Mouse (Mus musculus) neutrophil, adult 5-6 weeks (primary cell): ENCODE data around the gene Pde8a. TPM values are rescaled to one million over a fixed set of nuclear protein-coding genes. Genes with fewer than 3 reads are reported as not detected.
"Not testable (repeated sequence)": the region's sequence is repeated elsewhere in the genome, so short reads cannot be mapped to it uniquely, and the experiment has no call there.

ENCODE experiments used
- ATAC-seq: fragments of 151-379, 151-347 bp; 2 replicates; pipeline ENCODE4 v1.8.0; 2017; ENCODE audit warnings: mild to moderate bottlenecking, moderate TSS enrichment; ENCODE audit not compliant: insufficient number of reproducible peaks, poor library complexity, low FRiP score, severe bottlenecking; ENCODE audit errors: extremely low read depth
- total RNA-seq: library from RNA; stranded (forward); fragments of 200-1000 nt; gene quantifications from 2 replicates; pipeline ENCODE4 v1.2.3, GENCODE M21; 2017

Gene Pde8a
- total RNA-seq, result 9.5 and 9.8 TPM in 2 replicates

DNA sequence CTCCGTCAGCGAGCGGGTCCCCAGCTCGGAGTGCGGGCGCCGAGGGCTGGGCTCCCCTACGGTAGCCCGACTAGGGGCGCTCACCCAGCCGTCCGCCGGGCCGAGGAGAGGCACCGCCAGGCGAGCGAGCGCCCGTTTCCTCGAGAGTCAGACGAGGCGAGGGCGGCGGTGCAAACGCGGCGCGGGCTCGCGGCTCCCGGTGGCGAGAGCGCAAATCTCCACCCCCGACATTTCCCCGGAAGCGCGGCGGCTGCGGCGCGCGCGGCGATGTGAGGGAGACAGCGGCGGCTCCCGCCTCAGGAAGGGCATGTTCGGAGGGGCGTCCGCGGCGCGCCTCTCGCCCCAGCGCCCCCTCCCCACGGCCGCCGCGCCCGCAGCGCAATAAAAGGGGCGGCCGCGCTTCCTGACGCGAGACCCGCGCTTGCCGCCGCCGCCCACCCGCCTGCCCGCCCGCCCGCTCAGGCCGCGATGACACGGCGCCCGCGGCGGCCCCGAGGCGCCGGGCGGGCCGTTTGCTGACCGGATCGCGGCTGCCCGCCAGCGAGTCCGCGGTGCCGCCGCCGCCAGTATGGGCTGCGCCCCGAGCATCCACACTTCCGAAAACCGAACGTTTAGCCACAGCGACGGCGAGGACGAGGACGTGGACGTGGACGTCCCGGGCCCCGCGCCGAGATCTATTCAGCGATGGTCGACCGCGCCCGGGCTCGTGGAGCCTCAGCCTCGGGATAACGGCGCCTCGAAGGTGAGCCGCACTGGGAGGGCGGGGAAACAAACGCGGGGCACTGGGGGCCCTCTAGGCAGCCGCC, at the start of gene Pde8a:
Gene Pde8a (plus strand): TSS at position 250 of the 806 bp plus-strand sequence.
- no peak for ATAC-seq

DNA sequence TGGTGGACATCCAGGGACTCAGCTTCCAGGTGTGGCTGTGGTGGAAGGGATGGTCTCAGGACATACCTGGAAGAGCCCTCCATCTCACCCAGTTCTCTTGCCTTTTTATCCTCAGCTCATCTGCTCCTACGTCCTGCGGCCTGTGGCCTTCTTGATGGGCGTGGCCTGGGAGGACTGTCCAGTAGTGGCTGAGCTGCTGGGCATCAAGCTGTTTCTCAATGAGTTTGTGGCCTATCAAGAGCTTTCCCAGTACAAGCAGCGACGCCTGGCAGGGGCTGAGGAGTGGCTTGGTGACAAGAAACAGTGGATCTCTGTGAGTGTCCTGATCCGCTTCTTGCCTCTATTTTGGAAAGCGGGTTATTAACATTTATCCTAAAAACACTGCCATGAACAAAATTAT, 49.0 kb upstream of the Pde8a start:
- ATAC-seq, result no peak

DNA sequence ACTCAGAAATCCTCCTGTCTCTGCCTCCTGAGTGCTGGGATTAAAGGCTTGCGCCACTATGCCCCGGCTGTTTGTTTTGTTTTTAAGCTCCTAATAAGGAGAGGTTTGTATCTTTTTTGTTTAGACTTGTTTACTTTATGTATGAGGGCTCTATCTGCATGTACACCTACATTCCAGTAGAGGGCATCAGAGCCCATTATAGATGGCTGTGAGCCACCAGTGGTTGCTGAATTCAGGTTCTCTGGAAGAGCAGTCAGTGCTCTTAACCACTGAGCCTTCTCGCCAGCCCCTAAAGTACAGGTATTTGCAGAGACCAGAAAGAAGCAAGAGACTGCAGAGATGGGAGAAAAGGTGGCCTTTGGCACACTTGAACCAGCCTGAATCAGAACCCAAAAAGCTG, 46.3 kb upstream of the Pde8a start:
- ATAC-seq, result peak; percentile 61

DNA sequence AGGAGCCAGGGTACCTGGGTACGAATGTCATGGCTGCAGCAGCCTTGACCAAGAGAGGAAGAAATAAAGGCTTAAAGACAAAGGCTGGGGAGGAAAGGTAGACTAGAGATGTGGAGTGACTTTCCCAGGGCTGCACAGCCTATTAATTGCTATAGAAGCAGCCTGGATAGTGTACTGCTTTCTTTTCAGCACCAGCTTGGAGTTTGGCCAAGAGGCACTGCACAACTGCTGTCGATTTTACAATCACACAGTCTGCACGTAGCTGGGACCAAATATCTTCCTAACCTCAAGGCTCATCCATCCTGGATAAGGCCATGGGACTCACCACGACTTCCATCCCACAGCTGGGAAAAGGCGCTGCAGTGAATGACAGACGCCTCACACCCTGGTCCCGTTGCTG, 44.0 kb upstream of the Pde8a start:
- ATAC-seq, result no peak

DNA sequence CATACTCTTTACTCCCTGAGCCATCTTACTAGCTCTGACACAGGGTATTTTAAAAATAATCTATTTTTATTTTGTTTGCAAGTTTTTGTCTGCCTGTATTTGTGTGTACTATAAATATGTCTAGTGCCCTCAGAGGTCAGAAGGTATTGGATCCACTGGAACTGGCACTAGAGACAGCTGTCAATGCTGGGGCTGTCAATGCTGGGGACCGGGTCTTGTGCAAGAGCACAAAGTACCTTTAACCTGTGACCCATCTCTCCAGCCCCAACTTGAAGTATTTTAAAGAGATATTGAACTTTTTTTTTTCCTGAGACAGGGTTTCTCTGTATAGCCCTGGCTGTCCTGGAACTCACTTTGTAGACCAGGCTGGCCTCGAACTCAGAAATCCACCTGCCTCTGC, 39.5 kb upstream of the Pde8a start:
- ATAC-seq, result no peak

DNA sequence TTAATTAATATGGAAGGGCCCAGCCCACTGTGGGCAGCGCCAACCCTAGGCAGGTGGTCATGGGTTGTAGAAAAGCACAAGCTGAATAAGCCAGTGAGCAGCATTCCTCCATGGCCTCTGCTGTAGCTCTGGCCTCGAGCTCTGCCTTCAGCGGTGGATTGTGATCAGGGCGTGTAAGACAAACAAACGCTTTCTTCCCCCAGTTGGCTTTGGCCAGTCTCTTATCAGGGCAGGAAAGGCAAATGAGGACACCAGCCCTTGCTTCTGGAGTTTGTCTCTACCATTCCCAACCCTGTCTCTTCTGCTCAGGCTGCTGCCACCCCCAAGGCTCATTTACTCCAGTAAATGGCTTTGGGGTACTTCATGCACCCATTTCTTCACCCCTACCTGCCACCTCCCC, 38.7 kb upstream of the Pde8a start:
- no peak for ATAC-seq

DNA sequence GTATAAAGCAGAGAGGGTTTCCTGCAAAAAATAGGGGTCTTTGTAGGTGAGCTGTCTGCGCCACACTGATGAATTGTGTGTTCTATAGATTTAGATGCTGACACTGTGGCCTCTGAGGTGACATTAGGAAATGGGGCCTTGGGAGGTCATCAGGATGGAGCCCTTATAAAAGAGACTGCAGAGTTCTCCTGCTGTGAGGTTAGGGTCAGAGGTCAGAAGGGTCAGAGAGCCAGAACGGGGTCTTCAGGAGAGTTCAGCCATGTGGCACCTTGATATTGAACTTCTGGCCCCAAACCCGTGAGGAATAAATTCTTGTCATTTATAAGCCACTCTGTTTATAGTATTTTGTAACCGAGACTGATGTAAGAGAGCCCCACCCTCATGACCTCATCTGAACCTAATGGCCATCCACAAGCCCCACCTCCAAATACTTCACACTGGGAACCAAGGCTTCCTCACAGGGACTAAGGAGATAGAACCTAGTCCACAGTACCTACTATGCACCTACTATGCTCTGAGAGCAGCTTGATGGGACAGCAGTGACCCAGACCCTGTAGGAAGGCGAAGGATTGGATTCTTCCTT, 37.1 kb upstream of the Pde8a start:
- no peak for ATAC-seq

DNA sequence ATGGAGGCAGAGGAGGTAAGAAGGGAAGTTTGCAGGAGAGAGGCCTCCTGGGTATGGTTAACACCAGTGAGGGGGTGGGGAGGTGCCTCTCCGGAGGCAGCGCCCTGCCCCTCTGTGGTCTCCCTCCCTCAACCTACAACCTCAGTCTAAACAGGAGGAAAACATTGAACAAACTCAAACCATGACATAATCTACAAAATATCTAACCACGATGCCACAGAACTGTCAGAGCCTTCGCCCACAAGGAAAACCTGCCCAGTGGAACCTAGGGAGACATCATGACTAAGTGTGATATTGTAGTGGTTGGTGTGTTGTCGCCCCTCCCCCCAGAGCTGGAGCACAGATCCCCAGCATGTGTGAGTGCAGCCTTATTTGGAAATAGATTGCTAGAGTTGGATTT, 33.9 kb upstream of the Pde8a start:
- 0 out of 2 replicates have a peak, but pooled peaks have one; percentile 13 for ATAC-seq

DNA sequence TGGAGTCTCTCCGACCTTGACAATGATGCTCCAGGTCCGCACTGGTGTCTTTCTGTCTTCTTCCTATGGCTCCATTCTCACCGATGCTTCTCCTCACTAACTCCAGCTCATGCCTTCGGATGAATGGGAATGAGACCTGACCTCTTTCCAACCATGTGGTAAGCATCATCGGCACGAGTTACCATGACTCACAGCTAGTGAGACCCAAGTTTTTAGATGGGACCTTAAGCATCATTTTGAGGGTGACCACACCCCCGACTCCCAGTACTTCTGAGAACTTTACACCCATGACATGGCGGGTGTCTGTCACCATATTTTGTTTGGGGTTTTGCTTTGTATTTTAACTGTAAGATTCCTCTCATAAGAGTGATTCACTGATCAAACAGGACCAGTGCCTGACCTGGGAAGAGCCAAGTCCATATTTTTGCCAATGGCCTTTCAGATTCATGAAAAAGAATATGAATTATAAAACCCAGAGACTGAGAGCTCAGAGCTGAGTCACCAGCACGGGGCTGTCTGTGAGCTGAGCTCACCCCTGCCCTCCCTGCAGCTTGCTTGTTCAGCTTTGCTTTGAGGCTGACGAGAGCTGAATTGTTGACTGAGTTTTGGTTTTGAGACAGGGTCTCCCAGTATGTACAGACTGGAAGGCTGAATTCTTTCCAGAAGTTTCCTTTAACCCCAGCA, 30.8 kb upstream of the Pde8a start:
- no peak for ATAC-seq

DNA sequence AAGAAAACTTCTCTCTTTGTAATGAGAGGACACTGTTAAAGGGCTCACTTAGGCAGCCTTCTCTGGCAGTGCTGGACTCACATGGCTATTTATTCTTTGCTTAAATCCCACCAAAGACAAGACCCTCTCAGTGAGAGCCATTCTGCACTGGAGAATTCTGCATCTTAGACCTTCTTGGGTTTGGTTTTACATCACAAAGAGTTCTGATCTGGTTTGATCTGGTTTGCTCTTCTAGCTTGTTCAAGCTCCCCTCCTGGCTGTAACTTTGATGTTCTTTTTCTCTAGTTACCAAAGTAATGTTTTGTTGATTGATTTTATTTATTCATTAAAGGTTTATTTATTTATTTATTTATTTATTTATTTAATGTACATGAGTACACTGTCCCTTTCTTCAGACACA, 30.2 kb upstream of the Pde8a start:
- ATAC-seq, result no peak

DNA sequence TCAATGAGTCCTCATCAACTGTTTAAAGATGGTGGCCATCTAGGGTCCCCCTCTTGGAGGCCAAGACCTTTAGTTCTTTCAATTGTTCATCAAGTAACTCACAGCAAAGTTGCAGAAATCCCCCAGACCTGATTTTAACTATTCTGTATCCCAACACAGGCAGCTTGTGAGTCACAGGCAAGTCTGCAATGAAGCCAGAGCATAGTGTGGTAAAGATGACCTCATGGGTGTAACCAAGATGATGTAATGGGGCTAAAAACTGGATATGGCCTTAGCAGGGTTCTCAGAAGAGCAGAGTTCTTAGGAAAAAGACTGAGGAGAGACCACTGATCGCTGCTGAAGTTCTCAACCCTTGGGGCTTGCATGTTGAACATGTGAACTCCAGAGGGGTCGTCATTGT, 29.3 kb upstream of the Pde8a start:
- ATAC-seq, result no peak

DNA sequence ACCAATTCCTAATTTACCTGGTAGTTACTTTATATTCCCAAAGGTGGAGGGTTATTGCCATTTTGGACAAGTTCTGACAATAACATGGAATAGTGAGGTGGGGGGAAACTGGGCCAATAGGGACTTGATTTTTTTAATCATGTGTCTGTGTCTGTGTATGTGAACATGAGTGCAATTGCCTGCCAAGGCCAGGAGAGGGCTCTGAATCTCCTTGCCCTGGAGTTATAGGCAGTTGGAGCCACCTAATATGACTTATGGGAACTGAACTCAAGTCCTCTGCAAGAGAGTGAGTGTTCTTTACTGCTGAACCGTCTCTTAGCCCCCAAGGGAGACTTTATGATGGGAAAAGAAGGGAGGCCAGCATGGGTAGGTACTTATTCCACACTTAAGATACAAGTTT, 28.7 kb upstream of the Pde8a start:
- no peak for ATAC-seq

DNA sequence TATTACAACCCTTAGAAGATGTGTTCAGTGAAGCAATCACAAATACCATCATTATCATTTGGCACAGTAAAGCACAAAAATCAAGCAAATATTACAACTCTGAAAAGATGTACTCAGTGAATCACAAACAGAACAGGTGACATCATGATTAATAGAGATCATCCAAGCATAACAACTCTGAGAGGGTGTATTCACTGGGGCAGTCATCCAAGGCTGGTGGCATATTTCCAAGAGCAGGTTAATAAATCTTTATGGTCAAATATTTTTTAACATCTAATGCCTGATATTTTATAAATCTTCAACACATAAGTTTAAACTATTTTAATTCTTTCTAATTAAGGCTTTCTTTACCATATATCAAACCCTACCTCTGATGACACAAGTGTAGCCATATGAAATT, 27.4 kb upstream of the Pde8a start:
- ATAC-seq, result not testable (repeated sequence)

DNA sequence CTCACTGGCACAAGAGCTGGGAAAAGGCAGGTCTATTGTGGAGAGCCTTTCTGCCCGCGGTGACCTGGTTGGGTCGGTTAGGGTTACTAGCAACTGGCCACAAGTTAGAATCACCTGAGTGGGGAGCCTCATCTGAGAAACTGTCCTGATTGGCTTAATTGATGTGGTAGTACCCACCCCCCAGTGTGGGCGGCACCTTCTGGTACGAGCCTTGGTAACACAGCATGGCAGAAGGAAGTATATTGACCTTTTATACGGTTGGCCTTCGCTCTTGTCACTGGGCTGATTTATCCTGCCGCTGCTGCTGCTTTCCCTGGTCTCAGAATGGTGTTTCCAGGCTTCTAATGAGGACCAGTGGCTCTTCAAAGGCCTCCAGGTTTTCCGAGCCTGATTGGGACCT, 24.2 kb upstream of the Pde8a start:
- no peak for ATAC-seq

DNA sequence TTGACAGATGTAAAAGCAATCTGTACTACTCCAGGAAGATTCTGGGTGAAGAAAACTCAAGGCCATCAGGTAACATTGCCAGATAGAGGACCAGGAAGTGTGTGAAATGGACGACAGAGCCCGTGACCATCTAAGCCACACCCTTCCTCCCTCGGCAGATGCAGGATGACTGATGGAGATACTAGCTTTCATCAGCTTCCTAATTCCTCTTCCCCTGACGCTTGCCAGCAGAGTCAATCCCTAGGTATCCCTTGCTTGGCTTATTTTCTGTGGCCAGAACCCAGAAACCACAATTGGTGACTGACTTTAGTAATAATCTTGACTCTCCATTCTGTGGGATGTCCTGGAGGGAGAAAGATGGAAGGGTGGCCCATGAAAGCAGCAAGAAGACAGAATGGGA, 17.9 kb upstream of the Pde8a start:
- no peak for ATAC-seq

DNA sequence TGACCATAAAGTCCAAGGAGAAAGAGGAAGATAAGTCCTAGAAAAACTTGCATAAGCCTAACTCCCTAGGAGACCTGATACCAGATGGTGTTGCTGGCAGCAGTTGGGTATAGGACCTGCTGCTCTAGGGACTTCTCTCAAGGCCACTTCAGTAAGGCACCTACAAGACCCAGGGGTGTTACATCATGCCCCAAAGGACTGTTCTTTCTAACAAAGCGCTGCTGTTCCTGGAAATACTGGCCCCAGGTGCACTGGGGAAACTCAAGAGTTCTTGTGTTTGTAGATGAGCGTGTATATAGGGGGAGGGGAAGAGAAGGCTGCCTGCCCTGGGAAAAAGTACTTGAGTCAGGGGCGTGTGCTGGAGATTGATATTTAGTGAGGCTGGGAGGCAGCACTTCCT, 16.6 kb upstream of the Pde8a start:
- no peak for ATAC-seq

DNA sequence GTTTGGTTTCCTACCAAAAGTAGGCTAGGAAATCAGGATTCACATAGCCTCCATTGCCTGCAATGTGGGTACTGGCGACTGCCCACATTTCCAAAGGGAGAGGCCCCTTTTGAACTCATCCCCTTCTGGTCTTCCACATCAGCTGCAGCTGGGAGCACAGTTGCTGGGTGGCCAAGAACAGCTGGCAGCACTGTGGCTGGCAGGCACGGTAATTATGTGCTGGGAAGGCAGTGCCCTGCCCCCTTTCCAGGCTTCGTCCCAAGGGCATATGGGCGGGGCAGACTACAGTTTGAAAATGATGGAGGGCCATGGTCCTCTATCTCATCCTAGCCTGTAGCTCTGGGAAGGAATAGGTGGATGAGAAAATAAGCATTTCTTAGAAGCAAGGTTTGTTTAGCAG, 14.9 kb upstream of the Pde8a start:
- ATAC-seq, result no peak

DNA sequence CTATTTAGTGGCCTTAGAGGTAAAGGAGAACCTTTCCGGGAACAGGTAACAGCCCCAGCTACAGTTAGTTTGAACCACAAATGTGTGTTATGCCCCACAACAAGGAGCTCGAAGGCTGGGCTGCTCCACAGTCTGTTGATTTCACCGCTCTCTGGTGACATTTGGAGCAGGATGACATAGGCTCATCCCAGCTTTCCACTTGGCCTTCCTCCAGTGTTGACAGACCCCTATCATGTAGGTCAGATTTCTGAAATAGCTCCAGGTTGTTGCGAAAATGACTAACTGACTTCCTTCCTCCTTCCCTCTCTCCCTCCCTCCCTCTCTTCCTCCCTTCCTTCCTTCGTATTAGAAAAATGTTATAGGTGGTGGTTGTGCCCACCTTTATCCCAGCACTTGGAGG, 14.3 kb upstream of the Pde8a start:
- no peak for ATAC-seq

DNA sequence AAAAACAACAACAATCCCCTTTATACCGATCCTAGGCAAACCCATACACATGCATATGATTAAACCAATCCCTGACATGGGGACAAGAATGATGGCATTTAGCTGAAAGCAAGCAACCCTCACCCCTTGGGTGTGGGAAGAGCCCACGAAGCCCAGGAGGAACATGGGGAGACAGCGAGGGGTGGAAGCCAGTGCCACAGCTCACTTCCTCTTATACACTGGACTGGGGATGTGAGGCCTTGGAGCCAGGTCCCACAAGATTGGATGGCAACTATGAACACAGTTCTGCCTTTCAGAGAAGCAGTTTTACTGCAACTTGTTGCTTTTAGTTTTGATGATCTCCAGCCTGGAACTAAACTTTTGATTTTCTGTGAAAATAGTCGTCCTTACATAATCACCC, 13.6 kb upstream of the Pde8a start:
- ATAC-seq, result peak; percentile 55

DNA sequence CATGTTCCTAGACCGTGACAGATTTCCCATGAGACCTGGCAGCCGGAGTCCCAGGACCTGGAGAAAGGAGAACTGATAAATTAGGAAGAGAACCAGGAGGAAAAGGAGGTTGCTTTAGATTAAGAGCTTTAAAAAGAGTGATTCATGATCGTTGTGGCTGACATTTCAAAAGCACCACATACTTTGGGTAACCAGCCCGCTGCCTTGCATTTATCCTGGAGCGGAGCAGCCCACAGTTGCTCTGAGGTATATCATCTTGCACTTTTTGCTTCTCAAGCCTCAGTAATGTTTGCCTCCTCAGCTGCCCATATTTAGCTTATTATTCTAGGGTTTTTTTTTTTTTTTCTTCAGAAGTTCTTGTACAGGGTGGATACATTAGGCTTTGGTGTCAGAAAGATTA, 11.0 kb upstream of the Pde8a start:
- no peak for ATAC-seq
